Mouse (Mus musculus) embryo, embryonic 11.5 days (tissue): ENCODE results near the gene Pdzrn4.
"Not testable (repeated sequence)": the region's sequence is repeated elsewhere in the genome, so short reads cannot be mapped to it uniquely, and the experiment has no call there.

ENCODE experiments used
- DNase-seq: peaks from one replicate; pipeline ENCODE4 v3.0.0-alpha.2; 2012; ENCODE audit warnings: low read depth, low spot score

The Pdzrn4 gene

DNA sequence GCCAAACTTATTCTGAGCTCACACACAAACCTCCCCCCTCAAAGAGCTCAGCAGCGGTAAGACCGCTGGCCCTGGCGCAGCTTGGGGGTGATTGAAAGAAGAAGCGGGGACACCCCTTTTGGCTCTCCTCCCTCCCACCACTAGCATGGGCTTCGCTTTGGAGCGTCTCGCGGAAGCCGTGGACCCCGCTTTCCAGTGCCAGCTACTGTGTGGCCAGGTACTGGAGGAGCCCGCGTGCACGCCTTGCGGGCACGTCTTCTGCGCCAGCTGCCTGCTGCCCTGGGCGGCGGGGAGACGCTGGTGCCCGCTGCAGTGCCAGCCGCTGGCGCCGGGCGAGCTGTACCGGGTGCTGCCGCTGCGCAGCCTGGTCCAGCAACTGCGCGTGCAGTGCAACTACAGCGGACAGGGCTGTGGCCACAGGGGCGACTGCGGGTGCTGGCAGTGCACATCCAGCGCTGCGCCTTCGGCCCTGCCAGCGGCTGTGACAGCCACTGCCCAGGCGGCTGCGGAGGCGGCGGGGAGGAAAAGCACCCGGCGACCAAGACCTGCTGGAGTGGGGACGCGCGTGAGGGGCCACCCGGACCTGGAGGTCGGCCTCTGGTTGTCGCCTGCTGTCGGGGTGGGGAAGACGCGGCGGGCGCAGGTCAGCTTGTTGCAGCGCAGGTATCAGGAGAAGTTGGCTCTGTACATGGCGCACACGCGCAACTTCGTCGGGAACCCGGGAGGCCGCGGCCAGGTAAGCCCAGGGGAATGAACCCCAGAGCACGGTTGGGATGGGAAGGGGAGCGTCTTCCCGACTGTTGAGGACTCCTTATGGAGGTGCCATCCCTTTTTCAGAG lies at the start of gene Pdzrn4:
Pdzrn4 (plus strand) TSS at position 112 of the 839 bp plus-strand sequence.
- no peak for DNase-seq

GRCm38 (mm10) chr15:92347426-92347825 lies 49.3 kb upstream of the Pdzrn4 start:
- no peak for DNase-seq

GRCm38 (mm10) chr15:92347902-92348301 lies 48.8 kb upstream of the Pdzrn4 start:
- no peak for DNase-seq

GRCm38 (mm10) chr15:92348453-92348852 lies 48.2 kb upstream of the Pdzrn4 start:
- not testable (repeated sequence) for DNase-seq

DNA sequence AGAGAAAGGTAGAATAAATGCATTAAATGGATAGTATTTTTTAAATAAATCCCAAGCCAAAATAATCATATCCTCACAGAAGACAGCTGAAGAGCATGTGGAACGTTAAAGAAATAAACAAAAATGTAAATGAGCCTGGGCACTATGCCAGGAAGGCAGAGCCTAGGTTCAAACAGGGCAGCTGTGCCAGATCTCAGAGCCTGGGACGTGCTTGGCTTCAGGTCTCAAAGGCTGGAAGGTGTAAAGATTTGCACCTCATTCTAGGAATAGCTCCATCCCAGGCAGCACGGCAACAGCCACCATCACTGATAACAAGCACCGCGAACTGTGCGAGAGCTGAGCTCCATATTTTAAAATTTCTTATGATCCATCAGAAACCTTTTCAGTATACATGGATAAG lies 32.5 kb upstream of the Pdzrn4 start:
- DNase-seq, result no peak

DNA sequence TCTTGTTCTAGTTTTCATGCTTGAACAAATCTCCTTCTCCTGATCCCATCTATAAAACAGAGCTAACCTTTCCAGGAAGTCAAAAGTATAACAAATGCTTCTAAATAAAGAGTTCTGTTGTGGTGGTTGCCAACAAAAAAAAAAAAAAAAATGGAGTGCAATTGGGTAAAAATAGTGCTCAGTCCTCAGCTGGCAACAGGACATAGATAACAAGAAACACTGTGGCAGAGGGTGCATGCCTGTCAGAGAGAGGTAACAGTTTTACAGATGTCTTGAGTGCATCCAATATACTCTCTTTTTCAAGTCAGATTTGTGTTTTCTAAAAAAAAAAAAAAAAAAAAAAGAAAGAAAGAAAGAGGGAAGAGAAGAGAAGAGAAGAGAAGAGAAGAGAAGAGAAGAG lies 32.1 kb upstream of the Pdzrn4 start:
- no peak for DNase-seq

DNA sequence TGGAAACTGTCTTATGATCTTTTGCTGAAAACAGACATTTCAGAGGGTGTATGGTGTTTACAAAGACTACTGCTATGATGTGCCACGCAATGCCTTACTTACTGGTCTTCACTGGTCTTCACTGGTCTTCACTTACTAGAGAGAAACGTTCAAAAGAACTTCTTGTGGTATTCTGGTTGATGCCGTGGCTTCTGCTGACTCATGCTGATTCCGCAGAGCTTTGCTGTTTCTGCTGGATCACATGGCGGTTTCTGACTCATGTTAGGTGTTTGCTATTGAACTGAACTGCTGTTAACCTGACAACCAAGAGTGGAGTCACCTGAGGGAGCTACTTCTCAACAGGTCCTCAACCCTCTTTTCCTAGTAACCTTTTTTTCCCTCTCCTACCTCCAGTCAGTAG lies 1.9 kb upstream of the Pdzrn4 start:
- DNase-seq, result no peak

GRCm38 (mm10) chr15:92398747-92399146 lies 2.1 kb downstream of the Pdzrn4 start:
- DNase-seq, result no peak

DNA sequence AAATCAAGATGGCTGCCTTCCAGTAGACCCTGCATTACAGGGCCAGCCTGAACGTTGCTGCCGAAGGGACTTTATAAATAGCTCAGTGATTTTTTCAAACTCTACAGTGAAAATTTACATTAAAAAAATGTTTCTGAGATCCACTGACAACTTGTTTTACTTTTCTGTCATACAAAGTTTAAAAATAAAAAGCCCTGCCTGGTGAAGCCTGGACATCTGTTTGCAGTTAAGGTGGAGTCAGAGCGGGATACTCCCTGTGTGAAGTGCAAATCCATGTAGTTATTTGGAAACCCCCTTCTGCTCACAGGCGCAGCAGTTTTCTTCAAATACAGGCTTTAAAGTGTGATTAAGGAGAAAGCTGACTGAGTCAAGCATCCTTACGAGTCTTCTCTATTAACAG lies 2.6 kb downstream of the Pdzrn4 start:
- DNase-seq, result no peak

DNA sequence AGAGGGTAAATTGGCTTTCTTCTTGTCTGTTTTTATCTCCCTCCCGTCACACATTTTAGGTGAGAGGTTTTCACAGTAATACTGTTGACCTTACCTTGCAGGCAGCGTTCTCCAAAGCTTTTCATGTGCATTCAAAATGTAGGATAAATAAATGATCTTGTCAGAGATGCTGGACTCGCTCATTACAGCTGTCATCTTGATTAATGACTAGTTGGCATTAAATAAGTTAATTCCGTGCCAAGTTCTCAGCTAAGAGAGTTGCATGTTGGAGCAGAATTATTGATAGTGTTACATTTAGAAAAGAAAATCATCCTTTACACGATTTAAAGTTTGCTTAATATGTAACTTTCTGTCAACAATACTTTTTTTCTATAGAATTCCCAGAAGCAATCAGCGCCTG lies 4.9 kb downstream of the Pdzrn4 start:
- DNase-seq, result no peak

DNA sequence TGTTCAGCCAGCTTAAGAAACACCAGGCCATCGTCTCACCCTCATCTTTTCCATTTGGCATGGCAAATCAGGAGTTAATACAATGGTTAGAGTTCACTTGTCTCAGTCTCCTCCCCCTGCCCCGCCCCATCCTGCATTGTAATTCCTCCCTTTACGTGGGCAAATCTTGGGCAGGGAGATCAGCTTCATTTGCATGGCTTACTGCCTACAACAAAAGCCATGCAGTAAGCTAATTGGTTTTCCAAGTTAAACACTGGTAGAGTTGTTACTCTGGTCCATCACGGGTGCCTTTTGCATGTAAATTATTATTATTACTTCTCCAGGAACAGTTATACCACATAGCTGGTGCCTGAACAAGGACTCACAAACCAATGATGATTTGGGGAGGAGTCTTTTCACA lies 18.6 kb downstream of the Pdzrn4 start:
- no peak for DNase-seq

DNA sequence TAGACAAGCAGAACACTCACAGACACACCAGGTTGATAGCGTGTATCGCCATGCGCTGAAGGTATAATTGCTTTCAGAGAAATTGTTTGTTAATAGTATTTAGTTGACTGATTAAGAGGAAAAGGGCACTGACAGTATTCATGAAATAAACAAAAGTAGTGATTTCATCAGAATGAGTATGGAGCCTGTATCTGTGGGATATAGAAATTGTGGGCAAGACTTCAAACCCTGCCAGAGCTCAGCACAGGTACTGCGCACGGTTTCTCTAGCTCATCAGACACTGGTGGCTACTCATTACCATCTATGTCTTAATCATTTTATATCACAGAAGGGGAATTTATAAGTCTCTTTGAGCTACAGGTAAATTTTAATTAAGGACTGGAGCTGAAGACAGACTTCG lies 19.5 kb downstream of the Pdzrn4 start:
- no peak for DNase-seq

DNA sequence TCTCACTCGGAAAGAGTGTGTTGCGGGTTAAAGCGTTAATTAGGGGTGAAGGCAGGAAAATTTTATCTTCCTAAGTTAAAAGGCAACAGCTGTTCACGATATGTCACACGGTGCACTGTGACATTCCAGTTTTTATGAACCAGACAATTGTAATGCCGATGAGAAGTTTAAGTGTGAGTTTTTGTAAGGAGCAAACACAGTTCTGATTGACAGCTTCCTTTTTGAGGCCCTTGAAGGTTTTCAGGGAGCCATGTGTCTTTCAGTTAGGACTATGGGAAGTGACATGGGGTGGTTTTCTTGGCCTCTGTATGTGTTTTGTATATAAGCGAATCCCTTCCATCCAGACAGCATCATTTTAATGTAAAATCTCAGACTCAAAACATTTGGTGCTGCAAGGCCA lies 20.0 kb downstream of the Pdzrn4 start:
- no peak for DNase-seq

DNA sequence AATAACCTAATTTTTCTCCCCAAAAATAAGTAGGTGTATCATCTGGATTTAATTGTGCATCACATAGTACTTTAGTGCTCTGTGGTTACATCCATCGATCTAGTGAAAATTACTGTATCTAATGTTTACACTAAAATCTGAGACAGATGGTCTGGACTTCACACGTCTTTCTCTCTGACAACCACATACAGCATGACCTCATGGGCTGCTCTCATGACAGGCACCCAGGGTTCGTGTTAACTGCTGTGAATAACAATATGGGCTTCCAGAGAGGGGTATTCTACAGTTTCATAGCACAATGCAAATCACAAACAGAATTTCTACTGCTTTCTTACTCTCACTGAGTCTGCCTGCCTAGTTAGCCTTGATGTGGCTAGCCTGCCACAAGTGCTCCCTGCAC lies 20.4 kb downstream of the Pdzrn4 start:
- no peak for DNase-seq

GRCm38 (mm10) chr15:92434605-92435004 lies 37.9 kb downstream of the Pdzrn4 start:
- DNase-seq, result no peak

DNA sequence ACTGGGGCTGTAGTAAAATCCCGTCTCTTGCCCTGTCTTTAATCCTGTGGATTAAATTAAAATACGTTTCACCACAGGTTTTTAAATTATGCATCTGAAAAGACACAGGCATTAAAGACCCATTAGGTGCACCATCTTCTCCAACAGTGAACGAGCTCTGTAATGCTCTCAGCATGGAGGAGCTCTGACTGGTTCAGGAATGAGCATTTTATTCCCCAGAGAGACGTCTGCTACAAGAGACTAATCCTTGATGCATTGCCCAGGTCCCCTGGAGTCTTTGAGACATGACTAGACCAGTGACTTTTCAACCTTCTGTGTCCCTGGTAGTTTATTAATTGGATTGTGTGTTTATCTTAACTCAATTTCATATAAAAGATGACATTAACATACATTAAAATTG lies 38.6 kb downstream of the Pdzrn4 start:
- no peak for DNase-seq

DNA sequence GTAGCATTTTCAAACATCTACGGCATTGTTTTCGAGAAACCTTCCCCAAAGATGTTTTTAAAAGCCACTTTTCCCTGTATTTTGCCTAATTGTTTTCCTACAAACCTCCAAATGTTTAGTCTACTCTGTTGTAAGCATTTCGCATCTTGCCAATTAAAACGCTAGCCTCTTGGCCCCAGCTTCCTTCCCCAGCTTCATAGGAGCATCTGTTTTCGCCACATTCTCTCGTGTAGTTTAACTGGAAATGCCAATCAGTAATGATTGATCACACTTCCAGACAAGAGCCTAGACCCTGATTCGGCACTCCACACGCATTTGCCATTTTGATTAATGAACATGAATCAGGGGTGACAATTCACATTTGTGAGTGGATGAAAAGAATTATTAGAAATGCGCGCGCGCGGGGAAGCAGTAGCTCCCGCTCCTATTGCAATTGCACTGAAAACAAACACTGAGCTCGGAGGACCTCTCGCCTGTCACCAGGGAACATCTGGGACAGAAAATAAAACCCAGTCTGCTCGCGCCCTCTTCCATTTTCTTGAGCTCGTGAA lies 45.0 kb downstream of the Pdzrn4 start:
- no peak for DNase-seq

- no peak for DNase-seq
These were observed 51.0 kb downstream of the Pdzrn4 start for GRCm38 (mm10) chr15:92447708-92448147.

DNA sequence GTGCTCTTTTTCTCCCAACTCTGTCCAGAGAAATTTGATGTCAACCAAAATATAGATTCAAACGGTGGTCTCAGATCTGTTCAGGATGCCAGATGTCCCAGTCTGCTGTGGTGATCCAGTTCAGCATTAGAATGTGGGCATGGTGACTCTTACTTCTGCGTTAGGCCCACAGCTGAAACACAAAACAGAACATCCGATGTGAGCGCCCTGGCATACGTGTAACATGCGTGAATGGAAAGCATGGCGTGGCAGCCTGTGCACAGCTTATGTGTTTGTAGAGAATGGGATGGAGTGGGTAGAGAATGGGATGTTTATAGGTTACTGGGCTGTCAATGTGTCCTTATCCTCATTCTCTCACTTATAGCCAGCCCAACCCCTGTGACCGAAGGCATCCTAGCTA lies 52.4 kb downstream of the Pdzrn4 start:
- DNase-seq, result no peak

- no peak for DNase-seq
These were observed 55.9 kb downstream of the Pdzrn4 start for GRCm38 (mm10) chr15:92452620-92453019.

GRCm38 (mm10) chr15:92482198-92482597 lies 85.5 kb downstream of the Pdzrn4 start:
- no peak for DNase-seq

- no peak for DNase-seq
These were observed 94.7 kb downstream of the Pdzrn4 start for GRCm38 (mm10) chr15:92491376-92491775.

- no peak for DNase-seq
These were observed 98.9 kb downstream of the Pdzrn4 start for GRCm38 (mm10) chr15:92495465-92496174.
